Mouse (Mus musculus) spleen, postnatal 14 days (tissue): ENCODE data around the gene 1700020A23Rik.
"Not testable (repeated sequence)": the region's sequence is repeated elsewhere in the genome, so short reads cannot be mapped to it uniquely, and the experiment has no call there.

Experiments
- DNase-seq, 2 experiments: peaks; one replicate each; pipeline ENCODE4 v3.0.0; 2021 to 2022; ENCODE audit warnings: low spot score in 2 of 2

Gene 1700020A23Rik

DNA sequence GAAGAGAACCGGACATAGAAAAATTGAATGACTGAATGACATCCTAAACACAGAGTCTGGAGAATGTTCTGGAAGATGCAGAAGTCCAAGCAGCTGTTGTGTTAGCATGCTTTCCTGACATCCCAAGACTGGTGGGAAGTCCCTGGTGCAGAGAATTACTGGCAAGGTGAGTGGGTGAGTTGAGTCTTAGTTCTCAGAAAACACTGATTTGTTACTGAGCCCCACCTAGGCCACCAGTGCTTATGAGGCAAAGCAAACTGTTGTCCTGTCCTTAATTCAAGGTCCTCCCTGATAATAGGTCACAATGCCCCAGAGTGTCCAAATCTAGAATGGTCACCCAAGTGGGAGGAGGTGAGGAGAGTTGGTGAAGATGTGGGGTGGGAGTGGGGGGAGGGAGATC, at the start of gene 1700020A23Rik, which contains the start of gene Gm28372:
TSS of gene 1700020A23Rik (plus strand) at position 321 of the 400 bp plus-strand sequence.
TSS of gene Gm28372 (plus strand) at position 301 of the 400 bp plus-strand sequence.
- no peak for DNase-seq

DNA sequence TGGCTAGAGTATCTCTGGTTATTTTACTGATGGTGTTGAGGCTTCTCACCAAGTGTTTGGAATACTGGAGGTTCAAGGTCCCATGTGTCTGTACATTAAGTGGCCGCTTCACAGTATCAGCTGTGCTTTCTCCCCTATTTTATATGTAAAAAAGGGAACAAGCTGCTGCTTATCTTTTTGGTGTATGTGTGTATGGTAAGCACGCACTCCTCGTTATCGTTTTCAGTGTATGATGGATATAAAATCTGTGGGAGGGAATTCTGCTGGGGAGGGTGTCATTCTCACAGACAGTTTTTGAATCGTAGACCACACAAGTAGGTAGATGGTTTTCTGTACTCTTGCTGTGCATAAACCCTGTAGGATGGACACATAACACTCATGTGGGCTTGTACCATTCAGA, 47.5 kb upstream of the 1700020A23Rik start:
- no peak for DNase-seq

DNA sequence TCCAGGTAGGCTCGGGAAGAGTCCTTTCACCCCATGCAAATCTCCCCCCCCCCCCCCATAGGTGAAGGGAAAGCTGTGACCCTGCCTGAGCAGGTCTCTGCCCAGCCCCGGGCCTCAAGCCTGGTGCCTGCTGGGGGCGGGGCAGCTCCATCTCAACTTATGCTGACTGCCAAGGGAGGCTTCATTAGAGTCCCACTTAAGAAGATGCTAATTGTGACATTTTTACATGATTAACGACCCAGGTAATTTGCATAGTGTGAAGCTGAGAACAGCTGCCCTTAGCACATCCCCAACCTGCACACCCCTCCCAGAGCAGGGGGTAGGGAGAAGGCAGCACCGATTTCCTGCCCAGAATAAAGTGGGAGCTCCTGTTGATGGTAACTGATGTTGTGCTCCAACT, 46.2 kb upstream of the 1700020A23Rik start:
- no peak for DNase-seq

DNA sequence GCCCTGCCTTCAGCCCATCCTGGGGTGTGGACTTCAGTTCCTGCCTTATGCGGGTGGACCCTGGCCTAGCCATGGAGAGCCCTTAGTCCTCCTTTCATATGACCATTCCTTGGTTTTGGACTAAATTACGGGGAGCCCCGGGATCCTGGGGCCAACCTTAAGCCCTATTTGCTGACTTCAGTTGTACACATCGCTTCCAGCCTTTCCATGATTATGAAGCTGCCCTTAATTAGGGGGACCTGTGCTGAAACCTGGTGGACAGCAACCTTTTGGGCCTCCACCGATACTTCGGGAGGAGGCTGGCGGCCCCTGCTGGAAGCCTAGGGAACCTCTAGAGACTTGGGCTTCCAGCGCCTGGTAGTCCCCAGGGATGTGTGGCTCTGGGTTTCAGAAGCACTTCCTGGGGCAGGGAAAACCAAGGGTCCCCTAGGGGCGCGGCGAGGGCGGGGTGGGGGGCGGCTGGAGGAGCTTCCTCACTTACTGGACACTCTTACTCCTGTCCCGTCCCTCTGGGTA, 42.5 kb upstream of the 1700020A23Rik start:
- peak in 1 of 2 experiments; percentile 9 for DNase-seq

DNA sequence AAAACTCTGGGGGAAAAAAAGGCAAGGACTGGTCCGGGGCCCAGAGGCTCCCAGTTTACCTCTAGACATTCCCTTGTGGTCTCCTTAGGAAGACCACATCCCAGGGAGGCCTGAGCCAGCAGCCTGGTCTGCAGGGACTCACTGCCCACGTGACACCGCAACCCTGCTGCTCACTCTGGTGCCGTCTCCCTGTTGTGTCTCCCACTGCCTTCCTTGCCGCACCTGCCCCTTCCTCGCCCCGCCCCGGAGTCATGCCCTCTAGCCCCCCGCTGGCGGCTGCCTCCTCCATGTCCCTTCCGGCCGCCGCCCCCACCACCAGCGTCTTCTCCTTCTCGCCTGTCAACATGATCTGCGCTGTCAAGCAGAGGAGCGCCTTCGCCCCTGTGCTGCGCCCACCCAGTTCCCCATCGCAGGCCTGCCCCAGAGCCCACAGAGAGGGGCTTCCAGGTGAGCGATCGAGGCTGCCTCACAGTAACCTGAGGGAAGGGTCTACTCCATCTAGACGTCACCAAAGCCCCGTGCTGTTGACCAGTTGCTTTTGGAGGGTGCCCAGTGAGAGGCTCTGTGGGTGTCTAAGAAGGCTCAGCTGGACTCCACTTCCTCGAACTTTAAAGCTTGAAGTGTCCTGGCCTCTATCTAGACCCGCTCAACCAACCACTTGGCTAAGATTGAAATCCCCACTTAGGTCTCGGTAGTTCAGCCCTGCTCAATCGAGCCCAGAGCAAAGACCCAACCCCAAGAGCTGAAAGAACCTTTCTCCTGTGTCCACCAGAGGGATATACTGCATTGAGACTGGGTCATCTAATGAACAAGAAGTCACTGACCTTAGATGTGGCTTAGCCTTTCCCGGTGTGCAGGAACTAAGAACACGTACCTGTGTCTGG, 39.6 kb upstream of the 1700020A23Rik start:
- DNase-seq: no peak

DNA sequence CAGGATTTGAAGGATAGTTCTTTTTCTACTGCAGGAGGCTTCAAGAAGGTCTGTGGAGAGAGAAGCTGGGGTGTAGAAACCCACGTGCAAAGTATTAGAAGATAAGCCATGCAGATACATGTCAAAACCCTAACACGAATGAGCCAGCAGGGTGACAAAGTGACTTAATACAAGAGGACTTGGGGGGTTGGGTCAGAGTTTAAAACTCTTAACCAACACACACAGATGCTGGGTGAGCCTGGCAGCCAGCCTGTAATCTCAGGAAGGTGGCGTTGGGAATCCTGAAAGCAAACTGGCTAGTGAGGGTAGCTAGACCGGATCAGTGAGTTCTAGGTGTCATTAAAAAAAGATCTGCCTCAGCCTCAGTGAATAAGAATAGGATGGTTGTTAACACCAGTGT, 37.7 kb upstream of the 1700020A23Rik start:
- DNase-seq: no peak

DNA sequence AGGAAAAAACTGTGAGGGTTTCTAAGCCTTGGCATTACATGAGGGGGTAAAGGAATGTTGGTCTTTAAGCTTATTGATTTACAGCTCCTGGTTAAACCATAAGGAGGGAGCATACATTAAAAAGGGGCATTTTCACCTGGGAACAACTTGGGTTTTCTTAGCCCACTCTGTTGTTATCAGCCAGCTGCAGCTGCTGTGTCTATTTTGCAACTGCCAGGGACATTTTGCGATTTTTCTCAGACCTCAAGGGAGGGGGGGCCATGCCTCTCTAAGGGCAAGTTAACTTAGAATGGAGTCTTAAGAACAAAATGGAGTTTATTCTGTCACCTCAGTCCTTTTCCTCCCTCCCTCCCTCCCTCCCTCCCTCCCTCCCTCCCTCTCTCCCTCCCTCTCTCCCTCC, 32.0 kb upstream of the 1700020A23Rik start:
- not testable (repeated sequence) for DNase-seq

DNA sequence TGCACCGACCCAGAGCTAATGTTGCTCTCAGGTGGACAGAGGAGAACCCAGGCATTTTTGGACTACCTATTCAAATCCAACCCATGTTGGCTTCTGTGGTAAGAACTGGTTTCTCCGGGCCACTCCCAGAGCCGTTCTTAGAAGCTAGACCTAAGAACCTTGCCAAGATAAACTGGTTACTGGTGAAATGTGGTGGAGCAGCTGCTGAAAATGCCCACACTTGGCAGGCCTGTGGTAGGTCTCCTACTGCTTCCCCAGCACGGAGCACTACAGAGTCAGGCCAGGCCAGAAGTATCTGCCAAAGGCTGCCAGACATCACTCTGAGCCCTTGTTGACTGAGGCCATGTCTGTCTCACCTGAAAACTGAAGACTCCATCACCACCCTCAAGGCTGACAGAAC, 30.1 kb upstream of the 1700020A23Rik start:
- DNase-seq: no peak

DNA sequence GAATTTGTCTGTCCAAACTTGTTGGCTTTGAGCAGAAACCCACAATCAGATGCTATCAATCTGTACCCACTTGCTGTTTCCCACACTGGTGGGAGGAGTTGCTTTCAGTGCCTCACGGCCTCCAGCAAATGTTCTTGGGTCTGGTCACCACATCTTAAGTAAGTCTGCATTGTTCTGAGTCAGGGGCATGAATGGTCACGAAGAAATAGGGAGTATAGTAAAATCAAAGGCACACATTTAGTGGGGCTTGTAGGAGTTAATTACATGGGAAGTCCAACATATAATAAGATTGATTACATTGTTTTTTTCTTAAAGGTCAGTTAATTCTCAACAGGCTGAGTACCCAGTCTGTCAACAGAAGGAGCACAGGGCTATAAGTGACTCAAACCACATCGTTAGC, 21.9 kb upstream of the 1700020A23Rik start:
- no peak for DNase-seq

DNA sequence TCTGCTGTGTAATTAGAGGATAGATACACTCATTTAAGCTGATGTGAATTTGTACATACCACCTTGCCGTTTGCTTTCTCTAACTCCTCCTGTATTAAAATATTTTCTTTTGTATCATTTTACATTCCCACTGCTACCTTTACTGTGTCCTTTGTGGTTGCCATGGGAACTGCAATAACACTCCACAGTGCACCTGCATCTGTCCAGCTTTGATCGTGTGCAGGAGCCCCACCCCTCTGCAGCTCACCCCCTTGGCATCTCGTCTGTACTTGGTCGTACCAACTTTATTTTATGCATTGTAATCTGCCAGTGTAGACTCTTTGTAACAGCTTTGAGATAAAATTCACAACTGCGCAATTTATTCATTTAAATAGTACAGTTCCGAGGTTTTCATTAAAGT, 21.2 kb upstream of the 1700020A23Rik start:
- DNase-seq: no peak

DNA sequence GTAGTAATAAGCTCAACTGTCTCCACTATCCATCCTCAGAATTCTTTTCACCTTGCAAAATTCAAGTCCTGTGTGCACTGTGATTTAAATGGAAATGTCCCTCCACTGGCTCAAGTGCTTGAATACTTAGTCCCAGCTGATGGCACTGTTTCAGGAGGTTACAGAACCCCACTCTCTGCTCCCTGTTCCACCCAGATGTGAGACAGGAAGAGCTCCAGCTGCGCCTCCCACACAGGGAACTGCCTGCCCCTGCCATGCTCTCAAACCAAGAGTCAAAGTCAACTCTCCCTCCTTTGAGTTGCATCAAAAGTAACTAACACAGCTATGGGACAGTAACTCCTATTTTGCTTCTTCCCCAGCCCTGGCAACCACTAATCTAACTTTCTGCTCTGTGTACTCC, 18.8 kb upstream of the 1700020A23Rik start:
- no peak for DNase-seq

DNA sequence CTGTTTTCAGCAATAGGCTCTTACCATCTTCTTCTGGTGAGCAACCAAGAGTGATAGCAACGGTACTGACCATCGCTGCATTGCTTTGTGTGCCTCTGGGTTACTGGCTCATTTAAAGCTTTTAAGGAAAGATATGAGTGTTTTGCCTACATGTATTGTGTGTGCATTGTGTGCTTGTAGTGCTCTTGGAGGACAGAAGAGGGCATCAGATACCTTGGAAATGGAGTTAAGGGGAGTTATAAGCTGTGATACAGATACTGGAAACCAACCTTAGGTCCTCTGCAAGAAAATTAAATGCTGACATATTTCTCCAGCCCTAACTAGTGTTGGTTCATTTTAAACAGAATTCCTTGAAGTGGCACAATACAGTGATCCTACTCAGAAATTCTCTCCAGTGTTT, 16.3 kb upstream of the 1700020A23Rik start:
- no peak for DNase-seq

DNA sequence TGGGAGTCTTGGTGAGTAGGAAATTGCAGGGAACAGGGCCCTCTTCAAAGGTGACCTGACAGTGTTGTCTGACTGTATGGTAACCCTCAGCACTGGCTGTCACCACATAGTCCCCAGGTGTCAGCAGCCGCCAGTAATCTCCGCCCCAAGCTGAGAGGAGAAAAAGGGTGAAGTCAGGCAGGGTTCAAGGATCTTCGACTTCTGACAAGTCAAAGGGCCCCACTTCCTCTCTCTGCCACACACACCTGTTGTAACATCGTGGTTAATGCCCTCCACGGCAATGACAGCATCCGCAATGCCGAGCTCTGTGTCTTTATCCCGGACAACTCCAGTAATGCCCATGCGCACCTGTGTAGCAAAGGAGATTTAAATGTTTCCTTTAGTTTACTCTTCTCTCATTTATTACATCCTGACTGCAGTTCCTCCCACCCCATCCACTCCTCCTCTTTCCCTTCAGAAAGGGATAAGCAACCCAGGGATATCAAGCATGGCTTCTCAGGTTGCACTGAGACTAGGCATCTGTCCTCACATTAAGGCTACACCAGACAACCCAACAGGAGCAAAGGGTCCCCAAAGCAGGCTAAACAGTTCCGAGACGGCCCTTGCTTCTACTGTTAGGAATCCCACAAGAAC, 13.9 kb upstream of the 1700020A23Rik start:
- no peak for DNase-seq

DNA sequence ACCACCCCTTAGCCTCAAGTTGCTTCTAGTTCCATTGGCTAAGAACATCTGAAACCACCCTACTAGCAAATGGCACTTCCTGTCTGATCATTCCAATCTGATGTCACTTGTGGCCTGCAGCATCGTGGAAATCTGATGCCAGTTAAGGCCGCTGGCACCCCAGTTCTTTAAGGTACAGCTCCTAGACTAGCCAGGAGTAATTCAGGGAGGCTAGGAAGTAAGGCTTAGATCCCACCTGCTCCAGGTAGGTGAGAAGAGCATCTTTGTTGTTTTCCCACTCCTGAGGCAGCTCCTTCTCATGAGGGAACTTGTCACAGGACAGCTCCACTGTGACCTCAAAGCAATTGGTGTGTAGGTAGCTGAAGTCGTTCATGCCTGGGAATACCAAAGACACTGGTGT, 12.2 kb upstream of the 1700020A23Rik start:
- no peak for DNase-seq

DNA sequence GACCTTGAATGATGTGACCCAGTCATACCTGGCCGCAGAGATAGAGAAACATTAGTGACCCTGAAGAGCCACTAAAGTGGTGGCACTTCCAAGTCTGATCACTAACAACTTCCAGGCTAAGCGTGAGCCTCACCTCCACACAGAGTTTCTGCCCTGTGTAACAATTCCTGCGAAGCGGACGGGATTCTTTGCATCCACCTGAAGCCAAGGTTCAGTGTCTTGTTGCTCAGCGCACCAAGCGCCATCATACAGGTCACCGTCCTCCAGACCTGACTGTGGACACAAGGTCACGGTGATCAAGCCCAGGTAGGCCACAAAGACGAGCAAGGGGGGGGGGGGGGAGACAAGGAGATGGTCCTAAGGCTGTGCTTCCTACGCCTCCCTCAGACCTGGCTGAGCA, 9.4 kb upstream of the 1700020A23Rik start:
- DNase-seq: no peak

DNA sequence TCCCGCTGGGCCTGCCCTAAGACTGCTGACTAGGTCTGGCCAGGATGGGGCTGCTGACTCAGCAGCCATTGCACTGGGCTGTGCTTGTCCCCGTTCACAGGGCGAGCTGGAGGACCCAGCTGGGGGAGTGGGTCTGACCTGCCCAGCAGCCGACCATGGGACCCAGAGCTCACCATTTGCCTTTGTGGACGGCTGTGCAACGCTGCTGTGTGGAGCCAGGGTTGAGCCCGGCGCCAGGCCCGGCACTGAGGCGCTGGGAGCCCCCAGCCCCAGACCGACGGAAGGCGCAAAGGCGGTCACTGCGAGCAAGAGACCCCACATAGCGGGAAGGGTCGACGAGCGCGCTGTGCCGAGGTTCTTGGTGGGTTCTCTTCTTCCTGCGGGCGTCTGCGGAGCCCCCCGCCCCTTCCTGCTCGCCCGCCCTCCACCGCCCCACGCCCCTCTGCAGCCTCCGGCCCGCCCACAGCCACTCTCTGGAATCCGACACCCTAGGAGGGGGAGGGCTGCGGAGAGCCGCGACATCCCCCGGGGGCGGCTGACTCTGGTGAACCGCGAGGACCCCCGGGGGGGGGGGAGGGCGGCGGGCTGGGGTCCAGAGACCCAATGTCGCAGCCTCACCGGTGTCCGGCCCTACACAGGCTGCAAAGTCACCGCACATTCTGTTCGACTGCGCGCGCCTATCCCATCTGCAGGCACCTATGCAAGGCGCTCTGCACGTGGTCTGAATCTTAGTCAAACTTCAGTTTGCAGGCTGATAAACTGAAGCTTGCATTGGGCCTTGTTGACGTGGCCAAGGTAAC, 7.7 kb upstream of the 1700020A23Rik start, which contains the start of gene Cpxm1:
TSS of gene Cpxm1 (minus strand) at position 389 of the 800 bp plus-strand sequence.
- no peak for DNase-seq

DNA sequence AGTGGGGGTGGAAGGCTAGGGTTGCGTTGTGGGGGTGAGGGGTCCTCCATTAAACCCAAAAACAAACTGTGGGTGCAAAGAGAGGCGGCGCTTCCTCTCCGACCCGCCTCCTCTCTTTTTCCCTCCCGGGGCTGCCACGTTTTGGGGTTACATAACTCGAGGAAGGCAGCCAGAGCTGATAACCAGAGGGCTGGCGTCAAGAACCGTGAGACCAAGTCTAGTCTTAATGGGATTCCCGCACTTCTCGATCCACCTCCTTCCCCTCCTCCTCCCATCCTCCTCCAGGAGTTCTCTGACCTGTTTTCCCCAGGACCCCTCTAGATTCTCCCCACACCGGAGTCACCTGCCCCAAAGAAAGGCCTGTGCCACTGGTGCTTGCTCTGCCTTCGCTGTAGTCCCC, 7.0 kb upstream of the 1700020A23Rik start:
- no peak for DNase-seq

DNA sequence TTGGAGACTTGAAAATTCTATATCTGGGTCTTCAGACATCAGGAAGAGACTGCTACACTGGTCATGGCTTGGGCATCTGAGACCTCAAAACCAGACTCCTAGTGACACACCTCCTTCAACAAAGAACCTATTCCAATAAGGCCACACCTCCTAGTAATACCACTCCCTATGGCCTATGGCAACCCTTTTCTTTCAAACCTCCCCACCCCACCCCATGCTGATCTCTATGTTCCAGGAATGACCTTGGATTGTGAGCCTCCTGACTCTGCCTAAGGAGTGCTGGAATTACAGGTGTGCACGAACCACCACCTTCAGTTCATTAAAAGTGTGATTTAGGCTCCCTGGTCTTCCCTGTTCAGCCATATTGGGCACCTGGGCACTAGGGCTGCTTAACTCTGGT, 5.0 kb upstream of the 1700020A23Rik start:
- DNase-seq: no peak

DNA sequence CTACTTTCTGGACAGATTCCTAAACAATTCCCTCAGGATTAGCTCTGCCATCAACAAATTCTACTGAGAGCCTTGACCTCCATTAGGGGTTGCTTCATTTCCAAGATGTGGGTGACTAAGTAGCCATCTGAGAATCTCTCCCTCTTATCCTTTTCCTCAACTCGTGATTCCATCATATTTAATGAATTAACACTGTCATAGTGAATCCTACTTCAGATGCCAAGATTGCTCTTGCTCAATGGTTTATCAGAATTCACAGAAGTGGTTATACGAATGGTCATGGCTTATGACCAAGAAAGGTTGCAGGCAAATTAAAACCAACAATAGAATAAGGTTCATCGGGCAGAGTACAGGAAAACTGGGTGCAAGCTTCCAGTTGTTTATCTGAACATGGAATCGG, 3.2 kb upstream of the 1700020A23Rik start:
- DNase-seq: no peak

DNA sequence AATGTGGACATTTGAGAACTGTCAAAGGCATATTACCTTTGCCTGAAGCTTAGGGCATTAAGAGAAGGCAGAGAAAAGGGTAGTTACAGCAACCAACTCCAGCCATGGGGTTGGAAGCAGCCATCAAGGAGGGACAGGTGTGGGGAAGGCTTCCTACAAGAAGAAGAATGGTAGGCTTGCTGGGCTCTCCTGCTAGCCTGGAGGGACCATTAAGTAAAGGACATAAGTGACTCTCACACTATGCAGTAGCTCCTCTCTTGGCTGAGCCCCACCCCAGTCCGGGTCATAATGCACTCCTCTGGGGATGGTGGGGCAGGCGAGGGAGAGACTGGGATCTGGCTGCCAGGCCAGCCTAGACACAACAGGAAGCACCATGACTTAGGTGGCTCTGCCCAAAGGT, 1.1 kb downstream of the 1700020A23Rik start, which contains the start of gene Tmem239:
TSS of gene Tmem239 (plus strand) at position 301 of the 400 bp plus-strand sequence.
- no peak for DNase-seq

DNA sequence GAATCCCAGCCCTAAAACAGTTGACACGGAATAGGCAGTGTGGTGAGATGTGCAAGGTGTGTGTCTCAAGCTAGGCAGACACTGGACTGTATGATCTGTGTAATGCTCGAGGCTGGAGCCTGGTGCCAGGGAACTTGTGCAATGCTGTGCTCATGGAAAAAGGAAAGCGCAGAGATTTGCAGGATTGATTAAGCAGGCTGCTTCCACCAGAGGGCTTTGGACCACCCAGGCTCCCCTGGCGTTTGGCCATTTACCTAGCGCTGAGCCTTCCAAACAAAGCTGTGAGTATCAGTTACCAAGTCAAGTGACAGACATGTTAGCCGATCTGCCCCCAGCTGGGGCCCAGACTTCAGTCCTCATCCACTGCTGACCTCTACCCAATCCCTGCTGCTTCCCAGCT, 3.1 kb downstream of the 1700020A23Rik start:
- no peak for DNase-seq
